Mouse (Mus musculus): ENCODE measurements around the gene Nfix.

DNA sequence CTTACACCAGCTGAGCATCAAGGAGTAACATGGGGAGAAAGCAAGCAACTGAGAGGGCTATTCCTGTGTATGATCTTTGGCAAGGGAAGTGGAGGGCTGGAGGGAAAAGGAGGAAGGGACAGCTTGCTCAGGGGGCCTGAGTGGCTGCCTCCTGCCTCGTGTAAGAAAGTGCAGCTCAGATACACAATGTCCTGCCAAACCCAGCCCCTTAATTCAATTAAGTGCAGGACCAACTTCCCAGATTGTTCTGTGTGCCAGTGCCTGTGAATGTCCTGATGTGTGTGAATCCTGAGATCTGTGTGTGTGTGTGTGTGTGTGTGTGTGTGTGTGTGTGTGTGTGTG is 60.8 kb downstream of the Nfix start:
- TF ChIP-seq CTCF (IDR thresholded peaks at IDR 0.05) (no peak), POLR2A (IDR thresholded peaks at IDR 0.05; ENCODE audit: insufficient read depth, low read depth, low read length) (no peak), EP300 (IDR thresholded peaks at IDR 0.05; ENCODE audit: insufficient read depth, low read depth, low read length) (no peak)

Data from heart, adult 2 months (tissue).